Mouse (Mus musculus): ENCODE measurements around the gene Shisa5.

GRCm38 (mm10) chr9:109046306-109046705 is 7.9 kb downstream of the Shisa5 start:
- TF ChIP-seq CTCF (IDR thresholded peaks at IDR 0.05; ENCODE audit: extremely low read depth, insufficient read length, insufficient replicate concordance, low read depth, low read length) = peak; percentile 77; the same call in 1 of the 2 replicates
- TF ChIP-seq POLR2A (IDR thresholded peaks at IDR 0.05; ENCODE audit: low read depth, low read length) = no peak
